Mouse (Mus musculus) heart, adult 2 months (tissue): ENCODE measurements around the gene Creb3.

Experiments
- CTCF ChIP-seq: fragments of 200-600 bp; IDR thresholded peaks from 2 replicates; pipeline ENCODE4 v1.8.1; 2022; ENCODE audit warnings: antibody characterized with exemption, mild to moderate bottlenecking, moderate library complexity
- POLR2A ChIP-seq: fragments of 200-500 bp; IDR thresholded peaks from 2 replicates; pipeline ENCODE4 v1.6.1; 2011; ENCODE audit warnings: mild to moderate bottlenecking, low read depth, low read length, control low read depth; ENCODE audit not compliant: insufficient read depth

GRCm38 (mm10) chr4:43519551-43519950 lies 42.6 kb upstream of the Creb3 start:
- TF ChIP-seq CTCF (no peak), POLR2A (no peak)
